ENCODE assay signal across 31 mouse cellular contexts in genomic region chr7:142622180-142622579, GRCm38 (mm10). TPM values are rescaled to one million over a fixed set of nuclear protein-coding genes. Genes with fewer than 3 reads are reported as not detected.
DNase-seq lines count a peak whose midpoint lies in the region; ATAC-seq and TF ChIP-seq lines count a peak whose summit lies in the region.
"Had no signal": no experiment of that assay in that cellular context is flagged by ENCODE, and none has a peak within 500 bp of the region (broad histone marks: within the 10 kb centered on the region; RNA-seq: fewer than 3 reads in every experiment).

No protein-coding gene starts in this region.

- peak; percentile 88 for DNase-seq in heart, adult 11 months
- DNase-seq in liver, adult 2 months (ENCODE audit: extremely low read depth, low read depth, low spot score) = peak; percentile 53
- DNase-seq in liver = no peak
- DNase-seq in right cerebral cortex, postnatal 25 days = peak; percentile 10
- DNase-seq in right cerebral cortex, adult 2 months (ENCODE audit: low spot score in 2 of 2) = no peak
- no peak for DNase-seq in kidney, postnatal 25 days
- DNase-seq: adrenal gland, adult 8-10 months; adrenal gland, postnatal 14 days; adrenal gland, postnatal 36 days; B cell, adult 2 months; cerebellum, adult 11 months; cerebellum, adult 18-20 months; cerebellum, adult 8-10 months; cerebellum, adult 9-11 months; cerebellum, postnatal 14 days; cerebellum, postnatal 36 days; embryo, embryonic 11 days had no signal

- no peaks in the 10 kb centered on the region for H3K36me3 ChIP-seq in heart, embryonic 11.5 days (ENCODE audit: control insufficient read depth, insufficient read depth, low read length)
- H3K36me3 ChIP-seq in liver, adult 2 months (ENCODE audit: control insufficient read depth, insufficient read depth, low read length) = no peaks in the 10 kb centered on the region
- H3K36me3 ChIP-seq: embryonic facial prominence, embryonic 15.5 days; forebrain, embryonic 10.5 days; forebrain, embryonic 12.5 days; G1E had no signal

- no peak for TF ChIP-seq CTCF in liver, adult 2 months (IDR thresholded peaks at IDR 0.05; ENCODE audit: low read depth, low read length)

- no peak overlapping the region for H3K4me3 ChIP-seq in heart, embryonic 11.5 days (ENCODE audit: low read depth, low read length)
- H3K4me3 ChIP-seq in liver, adult 2 months (ENCODE audit: insufficient read depth, low read depth, low read length) = no peak overlapping the region
- H3K4me3 ChIP-seq: embryonic facial prominence, embryonic 13.5 days; embryonic facial prominence, embryonic 15.5 days; erythroblast, embryonic 14.5 days; forebrain, embryonic 10.5 days; forebrain, embryonic 12.5 days had no signal

- no peak overlapping the region for H3K9ac ChIP-seq in heart, embryonic 11.5 days (ENCODE audit: low read depth, low read length)
- no peak overlapping the region for H3K9ac ChIP-seq in liver, adult 2 months (ENCODE audit: low read depth, low read length)
- H3K9ac ChIP-seq: embryonic facial prominence, embryonic 13.5 days; embryonic facial prominence, embryonic 15.5 days; forebrain, embryonic 12.5 days had no signal

- no peak overlapping the region for H3K27ac ChIP-seq in heart, embryonic 11.5 days (ENCODE audit: low read depth, low read length)
- no peak overlapping the region for H3K27ac ChIP-seq in liver, adult 2 months (replicated peaks; ENCODE audit: insufficient read depth, low read depth, low read length)
- H3K27ac ChIP-seq: embryonic facial prominence, embryonic 13.5 days; embryonic facial prominence, embryonic 15.5 days; forebrain, embryonic 10.5 days; forebrain, embryonic 12.5 days had no signal

- no peak overlapping the region for H3K4me2 ChIP-seq in heart, embryonic 11.5 days
- H3K4me2 ChIP-seq: embryonic facial prominence, embryonic 13.5 days; embryonic facial prominence, embryonic 15.5 days; forebrain, embryonic 12.5 days had no signal

- no peaks in the 10 kb centered on the region for H3K9me3 ChIP-seq in heart, embryonic 11.5 days (replicated peaks; ENCODE audit: control insufficient read depth, low read length)
- H3K9me3 ChIP-seq: embryonic facial prominence, embryonic 13.5 days; embryonic facial prominence, embryonic 15.5 days; forebrain, embryonic 10.5 days; forebrain, embryonic 12.5 days; G1E had no signal

- WGBS in heart, embryonic 11.5 days (ENCODE audit: insufficient replicate concordance) = 75% methylated on average over 4 of the region's 4 CpGs
- 24% methylated on average over 4 of the region's 4 CpGs for whole genome bisulfite sequencing in liver, adult 2 months

- no peak for ATAC-seq in heart, embryonic 11.5 days (replicated peaks; ENCODE audit: insufficient number of reproducible peaks, low FRiP score, low TSS enrichment)
- ATAC-seq: activated CD4-positive, CD25-positive, alpha-beta regulatory T cell, adult 4 months; CD4-positive, CD25-positive, alpha-beta regulatory T cell, adult 4 months; forebrain, embryonic 14.5 days; Patski had no signal

- H3K4me1 ChIP-seq in heart, embryonic 11.5 days (ENCODE audit: control insufficient read depth, insufficient read depth, low read length) = no peaks in the 10 kb centered on the region
- H3K4me1 ChIP-seq in liver, adult 2 months (ENCODE audit: control insufficient read depth, insufficient read depth, low read length) = no peaks in the 10 kb centered on the region
- H3K4me1 ChIP-seq: forebrain, embryonic 10.5 days; forebrain, embryonic 12.5 days had no signal

- H3K27me3 ChIP-seq in heart, embryonic 11.5 days (ENCODE audit: control insufficient read depth, insufficient read depth, low read length) = no peaks in the 10 kb centered on the region
- H3K27me3 ChIP-seq in liver, adult 2 months (ENCODE audit: control insufficient read depth, insufficient read depth, low read length) = peaks cover 10% of the 10 kb centered on the region; the same call in 1 of the 2 replicates
- H3K27me3 ChIP-seq: embryonic facial prominence, embryonic 13.5 days; embryonic facial prominence, embryonic 15.5 days; forebrain, embryonic 12.5 days had no signal

- H3K79me2 ChIP-seq in liver, adult 2 months (ENCODE audit: control insufficient read depth, insufficient read depth, low read length) = no peaks in the 10 kb centered on the region

- TF ChIP-seq POLR2A in liver, adult 2 months (IDR thresholded peaks at IDR 0.05; ENCODE audit: extremely low read depth, insufficient read depth, low read length) = no peak

RNA-seq across cellular contexts. Expression of gene Igf2, which starts 44.4 kb away (rescaled TPM):
- 1,098 and 1,138 TPM in 2 replicates for polyA plus RNA-seq in heart, embryonic 11.5 days (2014; fragmentation: Nextera tagmentation; extraction: Ambion mirVana)
- 0.20 and 0.37 TPM in 2 replicates for total RNA-seq in liver, adult 2 months (2014; rRNA removed)
- polyA plus RNA-seq in liver, adult 2 months (2012; rRNA removed) = 1.2 and 1.3 TPM in 2 replicates
- total RNA-seq: CH12.LX; common myeloid progenitor, adult 5-6 weeks had no signal
- polyA plus RNA-seq: G1E had no signal

RNA-seq across cellular contexts. Expression of gene Gm49394, which starts 47.6 kb away (rescaled TPM):
- 0.16 and 0.37 TPM in 2 replicates for polyA plus RNA-seq in heart, embryonic 11.5 days (2014; fragmentation: Nextera tagmentation; extraction: Ambion mirVana)
- total RNA-seq in liver, adult 2 months (2014; rRNA removed) = not detected in 2 replicates
- not detected in 2 replicates for polyA plus RNA-seq in liver, adult 2 months (2012; rRNA removed)
- total RNA-seq: adrenal gland, adult 18-20 months; adrenal gland, adult 8-10 months; adrenal gland, postnatal 14 days; adrenal gland, postnatal 36 days; CH12.LX; common myeloid progenitor, adult 5-6 weeks had no signal
- polyA plus RNA-seq: activated CD4-positive, CD25-positive, alpha-beta regulatory T cell, adult 4 months; CD4-positive, CD25-positive, alpha-beta regulatory T cell, adult 4 months; embryonic facial prominence, embryonic 13.5 days; forebrain, embryonic 10.5 days; forebrain, embryonic 12.5 days; forebrain, embryonic 14.5 days; G1E; Patski had no signal

Comparison
In these comparisons a context has a peak if more than half of its experiments do, and no peak if none do; other contexts are left out.
1. DNase-seq: peak in heart, adult 11 months (single experiment), liver, adult 2 months (single experiment) and right cerebral cortex, postnatal 25 days (single experiment); none in liver (single experiment), right cerebral cortex, adult 2 months (0 of 2) and kidney, postnatal 25 days (0 of 2).
2. RNA of gene Igf2, which starts 44.4 kb away (polyA plus RNA-seq): 1,098 to 1,138 TPM in heart, embryonic 11.5 days; 1.2 to 1.3 TPM in liver, adult 2 months; every median in the first group is over 100 times any median in the second.